Mouse (Mus musculus) limb, embryonic 14.5 days (tissue): ENCODE measurements at regions not wholly inside any gene's neighbourhood (a gene's known extent, or its start where the extent isn't known, plus 50 kb on each side); places are given as distances from the start of the nearest gene placed in this dataset.

ENCODE experiments used
- ATAC-seq: fragments of 200-750 bp; cut with Nextera tagmentation; 2 replicates; pipeline ENCODE4 v1.8.0; 2017; ENCODE audit warnings: low read depth, moderate number of reproducible peaks, moderate TSS enrichment; ENCODE audit not compliant: low FRiP score
- DNase-seq: peaks from one replicate; pipeline ENCODE4 v3.0.0-alpha.2; 2015; ENCODE audit warnings: low spot score
- H3K27ac ChIP-seq: fragments of 300-500 bp; sonication (generic); replicated peaks from 2 replicates; pipeline ENCODE4 v1.5.1; 2014; ENCODE audit warnings: low read depth, mild to moderate bottlenecking, low read length, moderate library complexity, mixed read lengths
- H3K27me3 ChIP-seq: fragments of 300-500 bp; sonication (generic); 2 replicates; pipeline ENCODE4 v1.6.1; 2014; ENCODE audit warnings: low read length, mixed read lengths; ENCODE audit not compliant: control insufficient read depth, insufficient read depth
- H3K36me3 ChIP-seq: fragments of 300-500 bp; sonication (generic); 2 replicates; pipeline ENCODE4 v1.6.1; 2014; ENCODE audit warnings: mild to moderate bottlenecking, low read length, moderate library complexity, mixed read lengths; ENCODE audit not compliant: control insufficient read depth, insufficient read depth
- H3K4me1 ChIP-seq: fragments of 300-500 bp; sonication (generic); 2 replicates; pipeline ENCODE4 v1.6.1; 2014; ENCODE audit warnings: antibody characterized with exemption, low read length, mixed read lengths; ENCODE audit not compliant: control insufficient read depth, insufficient read depth
- H3K4me2 ChIP-seq: fragments of 300-500 bp; sonication (generic); replicated peaks from 2 replicates; pipeline ENCODE4 v1.6.1; 2014; ENCODE audit warnings: low read depth, mild to moderate bottlenecking, low read length, moderate library complexity; ENCODE audit not compliant: severe bottlenecking
- H3K4me3 ChIP-seq: fragments of 300-500 bp; sonication (generic); replicated peaks from 2 replicates; pipeline ENCODE4 v1.5.1; 2014; ENCODE audit warnings: low read length
- H3K9ac ChIP-seq: fragments of 300-500 bp; sonication (generic); 2 replicates; pipeline ENCODE4 v1.6.1; 2014; ENCODE audit warnings: mild to moderate bottlenecking, low read depth, low read length, moderate library complexity; ENCODE audit not compliant: severe bottlenecking
- H3K9me3 ChIP-seq: fragments of 300-500 bp; sonication (generic); 2 replicates; pipeline ENCODE4 v1.6.1; 2016; ENCODE audit warnings: low read length; ENCODE audit not compliant: control insufficient read depth
- POLR2A ChIP-seq: fragments of 200-500 bp; IDR thresholded peaks from 2 replicates; pipeline ENCODE4 v1.8.0; 2012; ENCODE audit warnings: inconsistent platforms, mild to moderate bottlenecking, moderate library complexity, borderline replicate concordance; ENCODE audit not compliant: insufficient read depth, insufficient read length; ENCODE audit errors: extremely low read depth
- WGBS: fragments of 180-500 bp; shearing (Covaris S2); extraction: QIAGEN DNeasy Blood & Tissue Kit; methylation state at CpG from one replicate; pipeline ENCODE4 v1.1.7; 2014; 5-methylcytosine and 5-hydroxymethylcytosine counted together

- ATAC-seq (no peak), DNase-seq (peak; percentile 49)
- no peak overlapping the region for H3K9ac ChIP-seq
- no peak for TF ChIP-seq POLR2A
- H3K36me3 ChIP-seq, result no peaks in the 10 kb centered on the region
- no peaks in the 10 kb centered on the region for H3K27me3 ChIP-seq
- H3K4me1 ChIP-seq, result peaks cover 6% of the 10 kb centered on the region; the same call in 1 of the 2 replicates
- H3K27ac ChIP-seq, result 0 out of 2 replicates have a peak overlapping the region, but pooled peaks have one; percentile 1
- no peak overlapping the region for H3K4me3 ChIP-seq
- WGBS, result 37% methylated on average over 4 of the region's 4 CpGs
- no peaks in the 10 kb centered on the region for H3K9me3 ChIP-seq
- H3K4me2 ChIP-seq, result no peak overlapping the region
These were observed 119.0 kb downstream of the Mterf1b start for GRCm38 (mm10) chr5:4311169-4311568.

GRCm38 (mm10) chr5:4311599-4311998, 119.4 kb downstream of the Mterf1b start:
- H3K9me3 ChIP-seq, result no peaks in the 10 kb centered on the region
- H3K4me2 ChIP-seq, result no peak overlapping the region
- no peak for TF ChIP-seq POLR2A
- H3K9ac ChIP-seq, result no peak overlapping the region
- no peak overlapping the region for H3K27ac ChIP-seq
- ATAC-seq, result no peak
- H3K4me3 ChIP-seq, result no peak overlapping the region
- peak; percentile 59 for DNase-seq
- no peaks in the 10 kb centered on the region for H3K27me3 ChIP-seq
- no peaks in the 10 kb centered on the region for H3K36me3 ChIP-seq
- WGBS, result 20% methylated on average over 4 of the region's 4 CpGs
- H3K4me1 ChIP-seq, result peaks cover 6% of the 10 kb centered on the region; the same call in 1 of the 2 replicates

- DNase-seq, result no peak
- Histone ChIP-seq H3K36me3 (no peaks in the 10 kb centered on the region), H3K9me3 (no peaks in the 10 kb centered on the region), H3K27ac (no peak overlapping the region), H3K9ac (no peak overlapping the region), H3K4me2 (no peak overlapping the region), H3K4me3 (no peak overlapping the region), H3K27me3 (no peaks in the 10 kb centered on the region), H3K4me1 (peaks cover 6% of the 10 kb centered on the region; the same call in 1 of the 2 replicates)
- WGBS, result 76% methylated on average over 14 of the region's 14 CpGs
- ATAC-seq, result no peak
- TF ChIP-seq POLR2A, result no peak
These were observed 120.5 kb downstream of the Mterf1b start for GRCm38 (mm10) chr5:4312675-4313074.

GRCm38 (mm10) chr5:4322634-4323386, 130.6 kb downstream of the Mterf1b start:
- H3K36me3 ChIP-seq, result no peaks in the 10 kb centered on the region
- no peak overlapping the region for H3K4me3 ChIP-seq
- H3K9ac ChIP-seq, result no peak overlapping the region
- no peaks in the 10 kb centered on the region for H3K27me3 ChIP-seq
- no peak for TF ChIP-seq POLR2A
- H3K4me2 ChIP-seq, result no peak overlapping the region
- WGBS, result 75% methylated on average over 8 of the region's 8 CpGs
- no peaks in the 10 kb centered on the region for H3K9me3 ChIP-seq
- no peak for ATAC-seq
- no peak overlapping the region for H3K27ac ChIP-seq
- DNase-seq, result no peak
- H3K4me1 ChIP-seq, result peaks cover 2% of the 10 kb centered on the region; the same call in 1 of the 2 replicates

GRCm38 (mm10) chr5:4323387-4323704, 131.2 kb downstream of the Mterf1b start:
- no peak for ATAC-seq

More at GRCm38 (mm10) chr5:4323387-4323704, 131.2 kb downstream of the Mterf1b start:
- Histone ChIP-seq H3K36me3 (no peaks in the 10 kb centered on the region), H3K9ac (no peak overlapping the region), H3K4me3 (no peak overlapping the region), H3K27me3 (no peaks in the 10 kb centered on the region), H3K4me1 (peaks cover 2% of the 10 kb centered on the region; the same call in 1 of the 2 replicates), H3K27ac (no peak overlapping the region), H3K9me3 (no peaks in the 10 kb centered on the region), H3K4me2 (no peak overlapping the region)
- WGBS, result 88% methylated on average over 2 of the region's 2 CpGs
- no peak for TF ChIP-seq POLR2A
- DNase-seq, result no peak
